Mouse (Mus musculus): Measurements from ENCODE around the gene Trpv4.

Trpv4 gene

GRCm38 (mm10) chr5:114667228-114667856, 9.1 kb upstream of the Trpv4 start:
- DNase-seq (ENCODE audit: low spot score in 2 of 2), result peak; percentile 98 to 100

GRCm38 (mm10) chr5:114666659-114667058, 8.4 kb upstream of the Trpv4 start:
- no peak for DNase-seq (ENCODE audit: low spot score in 2 of 2)

DNA sequence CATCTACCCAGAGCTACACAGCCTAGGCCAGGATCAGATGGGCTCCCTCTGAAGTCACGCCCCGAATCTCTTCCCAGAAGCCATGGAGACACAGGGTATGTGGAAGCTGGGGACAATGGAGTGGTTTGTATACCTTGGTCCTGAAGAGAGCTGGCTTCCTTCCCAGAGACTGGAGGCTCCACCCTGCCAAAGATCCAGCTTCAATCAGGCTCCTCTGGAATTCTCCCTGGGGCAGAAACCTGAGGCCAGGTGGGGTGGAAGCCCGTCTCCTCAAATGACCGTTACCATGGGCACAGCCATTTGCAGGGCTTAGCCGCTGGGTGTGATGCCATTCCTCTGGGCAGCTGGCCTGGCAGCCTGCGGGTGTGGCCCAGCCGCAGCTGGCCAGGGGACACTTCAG, 6.5 kb upstream of the Trpv4 start:
- no peak for DNase-seq (ENCODE audit: low spot score in 2 of 2)

GRCm38 (mm10) chr5:114664139-114664538, 5.9 kb upstream of the Trpv4 start:
- DNase-seq (ENCODE audit: low spot score in 2 of 2), result no peak

GRCm38 (mm10) chr5:114661029-114661428, 2.8 kb upstream of the Trpv4 start:
- no peak for DNase-seq (ENCODE audit: low spot score in 2 of 2)

GRCm38 (mm10) chr5:114657426-114657825, 795 bp downstream of the Trpv4 start:
- no peak for DNase-seq (ENCODE audit: low spot score in 2 of 2)

DNA sequence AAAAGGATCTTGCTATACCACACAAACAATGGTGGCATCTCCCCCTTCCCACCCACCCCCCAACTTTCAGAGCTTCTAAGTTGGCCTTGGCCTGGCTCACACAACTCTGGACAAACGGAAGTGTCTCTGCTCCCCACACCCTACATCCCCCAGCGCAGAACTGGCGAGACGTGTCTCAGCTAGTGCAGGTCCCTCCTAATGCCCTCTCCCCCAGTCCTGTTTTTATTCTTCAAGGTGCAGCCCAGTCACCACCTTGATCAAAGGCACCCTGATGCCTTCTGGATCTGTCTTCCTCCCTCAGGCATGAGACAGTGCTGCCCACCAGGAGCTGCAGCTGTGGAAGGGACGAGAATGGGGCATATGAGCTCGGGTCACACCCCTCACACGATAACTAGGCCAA, 1.9 kb downstream of the Trpv4 start:
- peak in 1 of 2 experiments; percentile 52 for DNase-seq (ENCODE audit: low spot score in 2 of 2)

GRCm38 (mm10) chr5:114655721-114656120, 2.5 kb downstream of the Trpv4 start:
- DNase-seq (ENCODE audit: low spot score in 2 of 2), result no peak

- peak in 1 of 2 experiments; percentile 72 for DNase-seq (ENCODE audit: low spot score in 2 of 2)
Measured at GRCm38 (mm10) chr5:114653656-114654437, 4.4 kb downstream of the Trpv4 start.

DNA sequence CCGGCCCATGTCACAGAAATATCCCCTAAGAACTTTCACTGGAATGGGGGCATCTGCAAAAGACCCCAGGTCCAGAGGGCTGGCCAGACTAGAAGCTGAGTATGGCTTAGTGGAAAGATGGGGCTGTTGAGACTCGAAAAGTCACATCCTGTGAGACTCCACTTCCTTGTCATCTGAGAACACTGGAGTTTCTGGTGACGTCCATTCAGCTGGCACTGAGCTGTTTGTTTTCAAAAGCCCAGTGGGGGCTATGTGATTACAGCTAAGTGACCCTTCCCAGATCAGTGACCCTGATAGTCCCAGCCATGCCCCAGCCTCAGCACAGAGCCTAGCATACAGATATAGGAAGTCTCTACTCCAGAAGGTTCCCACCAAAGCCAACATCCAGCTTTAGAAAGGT, 6.8 kb downstream of the Trpv4 start:
- DNase-seq (ENCODE audit: low spot score in 2 of 2), result no peak

- no peak for DNase-seq (ENCODE audit: low spot score in 2 of 2)
Measured at GRCm38 (mm10) chr5:114651002-114651401, 7.2 kb downstream of the Trpv4 start.

DNA sequence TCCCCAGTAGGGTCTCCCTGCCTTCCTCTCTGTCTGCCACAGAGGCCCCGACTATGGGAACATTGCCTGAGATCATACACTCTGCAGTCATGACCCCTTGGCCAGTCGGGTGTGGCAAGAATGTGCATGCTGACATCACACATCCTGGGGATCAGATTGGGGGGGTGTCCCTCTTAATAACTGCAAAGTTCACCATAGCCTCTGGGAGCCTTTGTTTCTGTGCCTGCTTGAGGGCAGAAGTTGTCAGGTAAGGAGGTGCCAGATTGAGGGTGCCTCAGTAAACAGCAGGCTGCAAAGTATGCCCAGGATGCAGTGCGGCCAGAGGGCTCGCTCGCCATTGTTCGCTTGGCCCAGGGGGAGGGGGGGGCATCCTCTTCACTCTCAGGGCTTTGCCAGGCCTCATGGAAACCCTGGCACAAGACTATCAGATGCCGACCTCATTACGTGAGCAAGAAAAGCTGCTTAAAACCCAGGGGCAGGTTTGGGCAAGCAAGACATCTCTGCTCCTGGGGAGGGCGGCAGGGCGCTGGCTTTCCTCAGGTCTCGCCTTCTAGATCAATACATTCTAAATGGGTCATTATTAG, 9.4 kb downstream of the Trpv4 start:
- peak in 1 of 2 experiments; percentile 48 for DNase-seq (ENCODE audit: low spot score in 2 of 2)

- peak in 1 of 2 experiments; percentile 64 for DNase-seq (ENCODE audit: low spot score in 2 of 2)
Measured at GRCm38 (mm10) chr5:114647211-114647974, 10.8 kb downstream of the Trpv4 start.

- no peak for DNase-seq (ENCODE audit: low spot score in 2 of 2)
Measured at GRCm38 (mm10) chr5:114645916-114646315, 12.3 kb downstream of the Trpv4 start.

- DNase-seq (ENCODE audit: low spot score in 2 of 2), result no peak
Measured at GRCm38 (mm10) chr5:114644918-114645317, 13.3 kb downstream of the Trpv4 start.

GRCm38 (mm10) chr5:114640809-114641208, 17.4 kb downstream of the Trpv4 start:
- no peak for DNase-seq (ENCODE audit: low spot score in 2 of 2)

DNA sequence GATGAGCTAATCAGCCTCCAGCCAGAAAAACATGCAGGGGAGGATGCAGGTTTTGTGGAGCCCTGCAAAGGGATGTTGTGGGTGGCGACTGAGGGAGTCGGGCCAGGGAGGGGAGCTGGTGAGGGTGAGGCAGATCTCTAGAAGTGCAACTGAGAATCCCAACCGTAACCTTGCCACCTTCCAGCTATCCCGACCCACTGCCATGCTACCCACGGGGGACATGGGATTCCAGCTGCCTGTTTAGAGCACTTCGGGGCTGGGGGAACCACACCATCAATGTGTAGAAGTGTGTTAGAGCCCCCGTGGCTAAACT, 18.6 kb downstream of the Trpv4 start:
- DNase-seq (ENCODE audit: low spot score in 2 of 2), result no peak

- peak; percentile 84 to 85 for DNase-seq (ENCODE audit: low spot score in 2 of 2)
Measured at GRCm38 (mm10) chr5:114638769-114639644, 19.2 kb downstream of the Trpv4 start.

GRCm38 (mm10) chr5:114636091-114636490, 22.1 kb downstream of the Trpv4 start:
- DNase-seq (ENCODE audit: low spot score in 2 of 2), result no peak

- DNase-seq (ENCODE audit: low spot score in 2 of 2), result no peak
Measured at GRCm38 (mm10) chr5:114631336-114631735, 26.9 kb downstream of the Trpv4 start.

DNA sequence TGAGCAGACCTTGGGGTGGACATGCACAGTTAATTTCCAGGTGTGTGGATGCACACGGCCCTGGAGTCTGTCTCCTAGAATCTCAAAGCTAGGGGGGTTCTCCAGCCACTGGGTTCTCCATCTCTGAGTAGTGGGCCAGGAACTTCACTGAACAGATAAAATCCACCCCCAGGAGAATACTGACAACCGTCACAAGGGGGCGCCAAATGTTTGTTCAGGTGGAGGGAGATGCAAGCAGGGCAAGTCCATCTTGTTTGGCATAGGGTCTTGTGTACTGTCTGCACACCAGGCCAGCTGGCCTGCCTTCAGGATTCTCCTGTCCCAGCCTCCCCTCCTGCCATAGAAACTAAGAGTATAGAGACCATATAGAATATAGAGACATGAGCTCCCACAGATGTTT, 32.6 kb downstream of the Trpv4 start:
- no peak for DNase-seq (ENCODE audit: low spot score in 2 of 2)

All from urinary bladder, adult 18-20 months (tissue).